20 mouse cellular contexts compared by ENCODE assay signal in the genomic region with DNA sequence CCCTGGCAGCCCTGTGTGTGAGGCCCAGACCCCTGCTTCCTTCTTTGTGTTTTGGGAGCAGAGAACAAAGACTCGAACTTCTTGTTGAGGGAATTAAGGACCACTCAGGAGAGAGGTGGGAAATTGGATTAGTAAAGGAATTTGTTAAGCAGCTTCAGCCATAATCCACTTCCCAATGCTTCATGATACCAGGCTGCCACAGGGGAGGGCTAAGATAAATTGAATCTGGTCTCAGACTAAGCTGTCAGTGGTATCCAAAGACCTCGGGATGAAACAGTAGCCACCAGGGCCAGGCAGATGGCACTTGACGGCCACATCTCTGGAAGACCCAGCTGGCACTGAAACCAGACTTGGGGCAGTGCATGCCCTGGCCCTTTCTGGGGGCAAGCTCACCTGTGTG. TPM values are rescaled to one million over a fixed set of nuclear protein-coding genes. Genes with fewer than 3 reads are reported as not detected.
"Had no signal": no experiment of that assay in that cellular context is flagged by ENCODE, and none has a peak within 500 bp of the region (broad histone marks: within the 10 kb centered on the region; RNA-seq: fewer than 3 reads in every experiment).

No protein-coding gene starts in this region.

- H3K27ac ChIP-seq: hindbrain, postnatal 0 days; kidney, postnatal 0 days; layer of hippocampus, adult 2 months; left cerebral cortex, adult 2 months; liver, embryonic 14.5 days; midbrain, embryonic 15.5 days; neural tube, embryonic 13.5 days; stomach, postnatal 0 days had no signal

- H3K4me2 ChIP-seq: midbrain, embryonic 11.5 days; midbrain, embryonic 15.5 days; neural tube, embryonic 13.5 days had no signal

- H3K4me3 ChIP-seq: layer of hippocampus, adult 2 months; left cerebral cortex, adult 2 months; midbrain, embryonic 15.5 days; myocyte; neural tube, embryonic 13.5 days had no signal

- H3K9me3 ChIP-seq: midbrain, embryonic 15.5 days; neural tube, embryonic 13.5 days had no signal

- H3K27me3 ChIP-seq: neural tube, embryonic 13.5 days had no signal

- H3K36me3 ChIP-seq: midbrain, embryonic 15.5 days; neural tube, embryonic 13.5 days had no signal

- H3K9ac ChIP-seq: liver, embryonic 14.5 days; midbrain, embryonic 15.5 days; neural tube, embryonic 13.5 days had no signal

- DNase-seq: kidney, adult 2 months; kidney, postnatal 25 days; layer of hippocampus, adult 9-11 months; lung, adult 2 months; lung, postnatal 14 days; lung, postnatal 4 days; right cerebral cortex, postnatal 25 days; spleen, adult 18-20 months; thymus, postnatal 25 days had no signal

- H3K4me1 ChIP-seq: midbrain, embryonic 15.5 days; neural tube, embryonic 13.5 days had no signal

- ATAC-seq: hindbrain, postnatal 0 days; intestine, embryonic 16.5 days; midbrain, embryonic 15.5 days had no signal

RNA-seq across cellular contexts. Expression of a gene that starts 47.3 kb away (rescaled TPM):
- polyA plus RNA-seq: myocyte had no signal
